Mouse (Mus musculus): Measurements from ENCODE around the gene Bpi. TPM values are rescaled to one million over a fixed set of nuclear protein-coding genes. Genes with fewer than 3 reads are reported as not detected.
A peak's percentile ranks its signal among the peaks of the same experiment; 100 is the strongest.

Gene Bpi
- polyA plus RNA-seq, 1 experiment: 0.32 TPM

GRCm38 (mm10) chr2:158264877-158265276 lies 7.0 kb downstream of the Bpi start:
- H3K4me1 ChIP-seq (replicated peaks; ENCODE audit: control insufficient read depth, insufficient read depth, low read length): no peaks in the 10 kb centered on the region
- no peak for TF ChIP-seq CTCF (IDR thresholded peaks at IDR 0.05; ENCODE audit: borderline replicate concordance, control insufficient read depth, extremely low read depth, insufficient read depth, low read length, poor library complexity)
- no peak for TF ChIP-seq POLR2A (IDR thresholded peaks at IDR 0.05; ENCODE audit: control insufficient read depth, extremely low read depth, insufficient read depth, low read length, poor library complexity)

GRCm38 (mm10) chr2:158270017-158270416 lies 12.1 kb downstream of the Bpi start:
- 98% methylated on average over 8 of the region's 8 CpGs for WGBS
- Histone ChIP-seq H3K4me1 (replicated peaks; ENCODE audit: control insufficient read depth, insufficient read depth, low read length) (peaks cover 16% of the 10 kb centered on the region), H3K36me3 (ENCODE audit: control insufficient read depth, insufficient read depth, low read length) (no peaks in the 10 kb centered on the region), H3K4me3 (ENCODE audit: control insufficient read depth, insufficient read depth, low read length) (no peak overlapping the region), H3K27me3 (ENCODE audit: control insufficient read depth, insufficient read depth, low read length) (no peaks in the 10 kb centered on the region), H3K27ac (ENCODE audit: control insufficient read depth, insufficient read depth, low read length) (no peak overlapping the region)
- TF ChIP-seq CTCF (IDR thresholded peaks at IDR 0.05; ENCODE audit: borderline replicate concordance, control insufficient read depth, extremely low read depth, insufficient read depth, low read length, poor library complexity) (no peak), POLR2A (IDR thresholded peaks at IDR 0.05; ENCODE audit: control insufficient read depth, extremely low read depth, insufficient read depth, low read length, poor library complexity) (no peak)
- no peak for DNase-seq

More at GRCm38 (mm10) chr2:158264877-158265276, 7.0 kb downstream of the Bpi start:
- H3K4me3 ChIP-seq (ENCODE audit: control insufficient read depth, insufficient read depth, low read length): no peak overlapping the region
- H3K36me3 ChIP-seq (ENCODE audit: control insufficient read depth, insufficient read depth, low read length): no peaks in the 10 kb centered on the region
- DNase-seq: no peak
- WGBS: 66% methylated on average over 3 of the region's 3 CpGs
- H3K27ac ChIP-seq (ENCODE audit: control insufficient read depth, insufficient read depth, low read length): no peak overlapping the region
- H3K27me3 ChIP-seq (ENCODE audit: control insufficient read depth, insufficient read depth, low read length): no peaks in the 10 kb centered on the region

GRCm38 (mm10) chr2:158273646-158274045 lies 15.8 kb downstream of the Bpi start:
- DNase-seq: peak; percentile 54
- no peaks in the 10 kb centered on the region for H3K36me3 ChIP-seq (ENCODE audit: control insufficient read depth, insufficient read depth, low read length)
- no peak overlapping the region for H3K4me3 ChIP-seq (ENCODE audit: control insufficient read depth, insufficient read depth, low read length)
- WGBS: 4% methylated on average over 2 of the region's 2 CpGs
- peaks cover 16% of the 10 kb centered on the region for H3K4me1 ChIP-seq (replicated peaks; ENCODE audit: control insufficient read depth, insufficient read depth, low read length)
- H3K27ac ChIP-seq (ENCODE audit: control insufficient read depth, insufficient read depth, low read length): peak overlapping the region; percentile 94
- TF ChIP-seq CTCF (IDR thresholded peaks at IDR 0.05; ENCODE audit: borderline replicate concordance, control insufficient read depth, extremely low read depth, insufficient read depth, low read length, poor library complexity) (no peak), POLR2A (IDR thresholded peaks at IDR 0.05; ENCODE audit: control insufficient read depth, extremely low read depth, insufficient read depth, low read length, poor library complexity) (no peak)
- no peaks in the 10 kb centered on the region for H3K27me3 ChIP-seq (ENCODE audit: control insufficient read depth, insufficient read depth, low read length)

- H3K4me1 ChIP-seq (replicated peaks; ENCODE audit: control insufficient read depth, insufficient read depth, low read length): peaks cover 16% of the 10 kb centered on the region
- 98% methylated on average over 3 of the region's 3 CpGs for WGBS
- no peak overlapping the region for H3K4me3 ChIP-seq (ENCODE audit: control insufficient read depth, insufficient read depth, low read length)
- DNase-seq: peak; percentile 19
- H3K27me3 ChIP-seq (ENCODE audit: control insufficient read depth, insufficient read depth, low read length): no peaks in the 10 kb centered on the region
- no peak for TF ChIP-seq CTCF (IDR thresholded peaks at IDR 0.05; ENCODE audit: borderline replicate concordance, control insufficient read depth, extremely low read depth, insufficient read depth, low read length, poor library complexity)
- no peak for TF ChIP-seq POLR2A (IDR thresholded peaks at IDR 0.05; ENCODE audit: control insufficient read depth, extremely low read depth, insufficient read depth, low read length, poor library complexity)
- H3K27ac ChIP-seq (ENCODE audit: control insufficient read depth, insufficient read depth, low read length): no peak overlapping the region
- H3K36me3 ChIP-seq (ENCODE audit: control insufficient read depth, insufficient read depth, low read length): no peaks in the 10 kb centered on the region
Observed at GRCm38 (mm10) chr2:158275349-158275748, 17.5 kb downstream of the Bpi start.

GRCm38 (mm10) chr2:158275811-158276210 lies 17.9 kb downstream of the Bpi start:
- Histone ChIP-seq H3K36me3 (ENCODE audit: control insufficient read depth, insufficient read depth, low read length) (no peaks in the 10 kb centered on the region), H3K4me1 (replicated peaks; ENCODE audit: control insufficient read depth, insufficient read depth, low read length) (peaks cover 16% of the 10 kb centered on the region), H3K27me3 (ENCODE audit: control insufficient read depth, insufficient read depth, low read length) (no peaks in the 10 kb centered on the region), H3K4me3 (ENCODE audit: control insufficient read depth, insufficient read depth, low read length) (no peak overlapping the region), H3K27ac (ENCODE audit: control insufficient read depth, insufficient read depth, low read length) (no peak overlapping the region)
- WGBS: 98% methylated on average over 4 of the region's 4 CpGs
- no peak for DNase-seq
- no peak for TF ChIP-seq POLR2A (IDR thresholded peaks at IDR 0.05; ENCODE audit: control insufficient read depth, extremely low read depth, insufficient read depth, low read length, poor library complexity)
- no peak for TF ChIP-seq CTCF (IDR thresholded peaks at IDR 0.05; ENCODE audit: borderline replicate concordance, control insufficient read depth, extremely low read depth, insufficient read depth, low read length, poor library complexity)

GRCm38 (mm10) chr2:158276451-158276850 lies 18.6 kb downstream of the Bpi start:
- TF ChIP-seq POLR2A (IDR thresholded peaks at IDR 0.05; ENCODE audit: control insufficient read depth, extremely low read depth, insufficient read depth, low read length, poor library complexity) (no peak), CTCF (IDR thresholded peaks at IDR 0.05; ENCODE audit: borderline replicate concordance, control insufficient read depth, extremely low read depth, insufficient read depth, low read length, poor library complexity) (no peak)
- no peak for DNase-seq
- no peaks in the 10 kb centered on the region for H3K36me3 ChIP-seq (ENCODE audit: control insufficient read depth, insufficient read depth, low read length)
- H3K4me1 ChIP-seq (replicated peaks; ENCODE audit: control insufficient read depth, insufficient read depth, low read length): peaks cover 16% of the 10 kb centered on the region
- 97% methylated on average over 6 of the region's 6 CpGs for WGBS
- H3K27me3 ChIP-seq (ENCODE audit: control insufficient read depth, insufficient read depth, low read length): no peaks in the 10 kb centered on the region
- no peak overlapping the region for H3K4me3 ChIP-seq (ENCODE audit: control insufficient read depth, insufficient read depth, low read length)
- H3K27ac ChIP-seq (ENCODE audit: control insufficient read depth, insufficient read depth, low read length): no peak overlapping the region

- WGBS: 87% methylated on average over 4 of the region's 4 CpGs
- Histone ChIP-seq H3K4me1 (replicated peaks; ENCODE audit: control insufficient read depth, insufficient read depth, low read length) (peaks cover 16% of the 10 kb centered on the region), H3K27ac (ENCODE audit: control insufficient read depth, insufficient read depth, low read length) (no peak overlapping the region), H3K27me3 (ENCODE audit: control insufficient read depth, insufficient read depth, low read length) (no peaks in the 10 kb centered on the region), H3K36me3 (ENCODE audit: control insufficient read depth, insufficient read depth, low read length) (no peaks in the 10 kb centered on the region), H3K4me3 (ENCODE audit: control insufficient read depth, insufficient read depth, low read length) (no peak overlapping the region)
- TF ChIP-seq CTCF (IDR thresholded peaks at IDR 0.05; ENCODE audit: borderline replicate concordance, control insufficient read depth, extremely low read depth, insufficient read depth, low read length, poor library complexity) (no peak), POLR2A (IDR thresholded peaks at IDR 0.05; ENCODE audit: control insufficient read depth, extremely low read depth, insufficient read depth, low read length, poor library complexity) (no peak)
- no peak for DNase-seq
Observed at GRCm38 (mm10) chr2:158276878-158277277, 19.0 kb downstream of the Bpi start.
